Mouse (Mus musculus): ENCODE measurements around the gene Triml1. TPM values are rescaled to one million over a fixed set of nuclear protein-coding genes. Genes with fewer than 3 reads are reported as not detected.

The Triml1 gene
- not detected in 2 replicates for polyA plus RNA-seq (2015; fragmentation: Nextera tagmentation; extraction: Ambion mirVana)

DNA sequence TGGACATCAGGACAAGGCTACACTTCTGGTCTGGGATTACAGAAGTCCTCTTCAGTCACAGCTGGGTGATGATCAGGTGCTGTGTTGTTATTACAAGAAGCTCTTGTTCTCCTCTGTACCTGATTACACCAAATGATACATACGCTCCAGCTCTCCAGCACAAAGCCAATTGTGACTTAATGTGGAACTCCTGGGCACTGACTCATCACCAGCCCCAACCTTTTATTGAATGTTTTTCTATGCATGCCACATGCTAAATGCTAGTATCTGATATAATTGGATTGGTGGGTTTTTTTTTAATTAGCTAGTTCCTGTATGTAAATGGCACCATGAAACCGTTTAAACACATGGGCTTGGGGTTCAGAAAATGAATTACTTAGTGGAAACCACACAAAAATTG lies at the start of gene Triml1:
TSS of gene Triml1 (minus strand) at position 101 of the 400 bp plus-strand sequence.
- H3K4me2 ChIP-seq (ENCODE audit: low read depth, low read length), result no peak within 1 kb of the TSS
- no peaks in the 10 kb centered on the region for H3K9me3 ChIP-seq (replicated peaks; ENCODE audit: control insufficient read depth, low read length)
- H3K4me3 ChIP-seq (ENCODE audit: low read length), result no peak within 1 kb of the TSS
- ATAC-seq (replicated peaks; ENCODE audit: extremely low read depth, insufficient read depth, low FRiP score), result no peak
- no peak within 1 kb of the TSS for H3K27ac ChIP-seq (ENCODE audit: low read length)
- no peaks in the 10 kb centered on the region for H3K27me3 ChIP-seq (ENCODE audit: control insufficient read depth, insufficient read depth, low read length)
- no peaks in the 10 kb centered on the region for H3K36me3 ChIP-seq (ENCODE audit: control insufficient read depth, insufficient read depth)
- H3K4me1 ChIP-seq (ENCODE audit: control insufficient read depth, insufficient read depth, low read length), result no peaks in the 10 kb centered on the region
- H3K9ac ChIP-seq (ENCODE audit: low read length), result no peak within 1 kb of the TSS
- 73% methylated on average over 2 of the region's 2 CpGs for WGBS

DNA sequence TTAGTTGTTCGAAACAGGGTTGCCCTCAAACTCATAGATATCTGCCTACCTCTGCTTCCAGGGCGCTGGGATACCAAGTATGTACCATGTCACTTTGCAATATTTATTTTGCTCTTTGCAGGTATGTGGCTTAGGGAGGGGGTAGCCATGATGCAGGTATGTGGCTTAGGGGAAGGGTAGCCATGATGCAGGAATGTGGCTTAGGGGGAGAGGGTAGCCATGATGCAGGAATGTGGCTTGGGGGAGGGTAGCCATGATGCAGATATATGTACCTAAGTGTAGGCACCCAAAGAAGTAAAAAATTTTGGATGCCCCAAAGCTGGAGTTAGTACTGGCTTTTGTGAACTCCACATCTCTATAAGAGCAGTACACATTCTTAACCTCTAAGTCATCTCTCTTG lies 41.0 kb upstream of the Triml1 start:
- peaks cover 3% of the 10 kb centered on the region; the same call in 1 of the 2 replicates for H3K9me3 ChIP-seq (replicated peaks; ENCODE audit: control insufficient read depth, low read length)
- whole genome bisulfite sequencing, result 82% methylated on average over 2 of the region's 2 CpGs
- H3K4me2 ChIP-seq (ENCODE audit: low read depth, low read length), result no peak overlapping the region
- H3K4me3 ChIP-seq (ENCODE audit: low read length), result no peak overlapping the region
- H3K4me1 ChIP-seq (ENCODE audit: control insufficient read depth, insufficient read depth, low read length), result no peaks in the 10 kb centered on the region
- H3K27ac ChIP-seq (ENCODE audit: low read length), result no peak overlapping the region
- no peak for ATAC-seq (replicated peaks; ENCODE audit: extremely low read depth, insufficient read depth, low FRiP score)
- no peaks in the 10 kb centered on the region for H3K36me3 ChIP-seq (ENCODE audit: control insufficient read depth, insufficient read depth)
- H3K27me3 ChIP-seq (ENCODE audit: control insufficient read depth, insufficient read depth, low read length), result no peaks in the 10 kb centered on the region
- H3K9ac ChIP-seq (ENCODE audit: low read length), result no peak overlapping the region

DNA sequence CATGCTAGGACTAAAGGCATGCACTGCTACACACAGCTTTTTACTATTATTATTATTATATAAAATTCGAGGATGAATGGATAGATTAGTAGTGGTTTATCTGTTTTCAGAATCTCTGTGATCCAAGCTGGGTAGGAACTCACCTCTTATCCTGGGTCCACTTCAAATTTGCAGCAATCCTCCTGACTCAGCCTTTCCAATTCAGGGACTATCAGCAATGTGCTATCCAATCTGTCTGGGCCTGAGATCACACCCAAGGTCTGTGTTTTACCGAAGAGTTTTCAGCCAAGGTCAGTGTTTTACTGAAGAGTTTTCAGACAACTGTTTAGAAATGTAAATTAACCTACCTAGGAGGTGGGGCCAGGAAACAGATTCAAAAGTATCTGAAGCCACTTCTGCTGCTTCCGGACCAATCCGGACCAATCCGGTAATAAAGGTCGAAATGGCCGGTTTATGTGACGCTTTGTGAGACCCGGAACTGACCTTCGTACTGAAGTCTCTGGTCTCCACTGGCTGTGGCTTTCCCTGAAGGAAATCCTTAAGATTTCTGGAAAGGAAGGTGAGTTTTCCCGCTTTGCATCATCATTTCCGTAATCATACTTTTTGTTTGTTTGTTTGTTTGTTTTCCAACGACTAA lies 38.9 kb upstream of the Triml1 start, which contains the start of gene Triml2:
TSS of gene Triml2 (plus strand) at position 488 of the 637 bp plus-strand sequence.
- no peaks in the 10 kb centered on the region for H3K4me1 ChIP-seq (ENCODE audit: control insufficient read depth, insufficient read depth, low read length)
- ATAC-seq (replicated peaks; ENCODE audit: extremely low read depth, insufficient read depth, low FRiP score), result no peak
- 85% methylated on average over 13 of the region's 13 CpGs for WGBS
- no peak within 1 kb of the TSS for H3K4me2 ChIP-seq (ENCODE audit: low read depth, low read length)
- peaks cover 3% of the 10 kb centered on the region; the same call in 1 of the 2 replicates for H3K9me3 ChIP-seq (replicated peaks; ENCODE audit: control insufficient read depth, low read length)
- no peak within 1 kb of the TSS for H3K27ac ChIP-seq (ENCODE audit: low read length)
- no peaks in the 10 kb centered on the region for H3K27me3 ChIP-seq (ENCODE audit: control insufficient read depth, insufficient read depth, low read length)
- H3K9ac ChIP-seq (ENCODE audit: low read length), result no peak within 1 kb of the TSS
- H3K36me3 ChIP-seq (ENCODE audit: control insufficient read depth, insufficient read depth), result no peaks in the 10 kb centered on the region
- H3K4me3 ChIP-seq (ENCODE audit: low read length), result no peak within 1 kb of the TSS

- H3K9me3 ChIP-seq (replicated peaks; ENCODE audit: control insufficient read depth, low read length), result peaks cover 3% of the 10 kb centered on the region; the same call in 1 of the 2 replicates
- no peaks in the 10 kb centered on the region for H3K36me3 ChIP-seq (ENCODE audit: control insufficient read depth, insufficient read depth)
- no peak overlapping the region for H3K9ac ChIP-seq (ENCODE audit: low read length)
- H3K27ac ChIP-seq (ENCODE audit: low read length), result no peak overlapping the region
- H3K4me1 ChIP-seq (ENCODE audit: control insufficient read depth, insufficient read depth, low read length), result no peaks in the 10 kb centered on the region
- WGBS, result 17% methylated on average over 4 of the region's 4 CpGs
- no peaks in the 10 kb centered on the region for H3K27me3 ChIP-seq (ENCODE audit: control insufficient read depth, insufficient read depth, low read length)
- H3K4me3 ChIP-seq (ENCODE audit: low read length), result no peak overlapping the region
- peak; percentile 73 for ATAC-seq (replicated peaks; ENCODE audit: extremely low read depth, insufficient read depth, low FRiP score)
- H3K4me2 ChIP-seq (ENCODE audit: low read depth, low read length), result no peak overlapping the region
These were observed 37.9 kb upstream of the Triml1 start for GRCm38 (mm10) chr8:43179189-43179588.

GRCm38 (mm10) chr8:43178263-43178662 lies 37.0 kb upstream of the Triml1 start:
- Histone ChIP-seq H3K4me3 (ENCODE audit: low read length) (no peak overlapping the region), H3K4me2 (ENCODE audit: low read depth, low read length) (no peak overlapping the region), H3K27ac (ENCODE audit: low read length) (no peak overlapping the region), H3K9me3 (replicated peaks; ENCODE audit: control insufficient read depth, low read length) (peaks cover 3% of the 10 kb centered on the region; the same call in 1 of the 2 replicates), H3K4me1 (ENCODE audit: control insufficient read depth, insufficient read depth, low read length) (no peaks in the 10 kb centered on the region), H3K36me3 (ENCODE audit: control insufficient read depth, insufficient read depth) (no peaks in the 10 kb centered on the region), H3K27me3 (ENCODE audit: control insufficient read depth, insufficient read depth, low read length) (no peaks in the 10 kb centered on the region), H3K9ac (ENCODE audit: low read length) (no peak overlapping the region)
- no peak for ATAC-seq (replicated peaks; ENCODE audit: extremely low read depth, insufficient read depth, low FRiP score)
- WGBS, result 57% methylated on average over 3 of the region's 3 CpGs

DNA sequence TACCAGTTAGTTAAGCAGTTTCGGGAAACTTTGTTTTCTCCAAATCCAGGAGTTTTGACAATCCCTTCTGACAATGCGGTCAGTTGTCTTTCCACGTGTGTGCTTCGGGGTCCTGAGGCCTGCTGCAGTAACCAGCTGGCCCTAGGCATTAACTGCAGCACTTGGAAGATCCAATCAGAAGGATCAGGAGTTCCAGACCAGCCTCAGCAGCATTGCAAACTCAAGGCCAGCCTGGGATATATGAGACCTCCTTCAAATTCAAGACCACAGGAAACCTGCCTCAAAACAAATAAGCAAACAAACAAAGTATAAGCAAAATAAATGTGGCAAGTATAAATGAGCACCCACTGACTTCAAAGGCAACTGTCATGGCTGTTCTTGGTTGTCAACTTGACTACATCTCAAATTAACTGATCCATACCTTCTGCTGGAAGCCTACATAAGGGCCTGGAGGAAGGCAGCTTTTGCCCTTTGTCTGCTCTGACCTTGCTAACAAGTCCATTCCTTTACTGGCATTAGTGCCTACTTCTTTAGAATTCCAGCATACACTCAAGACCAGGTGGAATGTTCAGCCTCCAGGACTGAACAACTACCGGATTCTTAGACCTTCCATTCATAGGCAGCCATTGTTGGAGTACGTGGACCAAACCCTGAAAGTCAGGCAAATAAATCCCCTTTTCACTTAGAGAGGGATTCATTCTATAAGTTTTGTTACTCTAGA lies 35.6 kb upstream of the Triml1 start:
- H3K9ac ChIP-seq (ENCODE audit: low read length), result no peak overlapping the region
- no peak overlapping the region for H3K4me3 ChIP-seq (ENCODE audit: low read length)
- no peaks in the 10 kb centered on the region for H3K27me3 ChIP-seq (ENCODE audit: control insufficient read depth, insufficient read depth, low read length)
- 87% methylated on average over 6 of the region's 6 CpGs for WGBS
- H3K4me2 ChIP-seq (ENCODE audit: low read depth, low read length), result no peak overlapping the region
- peaks cover 3% of the 10 kb centered on the region; the same call in 1 of the 2 replicates for H3K9me3 ChIP-seq (replicated peaks; ENCODE audit: control insufficient read depth, low read length)
- ATAC-seq (replicated peaks; ENCODE audit: extremely low read depth, insufficient read depth, low FRiP score), result no peak
- no peak overlapping the region for H3K27ac ChIP-seq (ENCODE audit: low read length)
- no peaks in the 10 kb centered on the region for H3K4me1 ChIP-seq (ENCODE audit: control insufficient read depth, insufficient read depth, low read length)
- H3K36me3 ChIP-seq (ENCODE audit: control insufficient read depth, insufficient read depth), result no peaks in the 10 kb centered on the region

GRCm38 (mm10) chr8:43169249-43169755 lies 28.0 kb upstream of the Triml1 start:
- H3K9me3 ChIP-seq (replicated peaks; ENCODE audit: control insufficient read depth, low read length), result no peaks in the 10 kb centered on the region
- no peaks in the 10 kb centered on the region for H3K36me3 ChIP-seq (ENCODE audit: control insufficient read depth, insufficient read depth)
- no peak for ATAC-seq (replicated peaks; ENCODE audit: extremely low read depth, insufficient read depth, low FRiP score)
- no peak overlapping the region for H3K27ac ChIP-seq (ENCODE audit: low read length)
- no peaks in the 10 kb centered on the region for H3K27me3 ChIP-seq (ENCODE audit: control insufficient read depth, insufficient read depth, low read length)
- H3K4me1 ChIP-seq (ENCODE audit: control insufficient read depth, insufficient read depth, low read length), result no peaks in the 10 kb centered on the region
- H3K4me2 ChIP-seq (ENCODE audit: low read depth, low read length), result no peak overlapping the region
- no peak overlapping the region for H3K4me3 ChIP-seq (ENCODE audit: low read length)
- 73% methylated on average over 6 of the region's 6 CpGs for WGBS
- H3K9ac ChIP-seq (ENCODE audit: low read length), result no peak overlapping the region

DNA sequence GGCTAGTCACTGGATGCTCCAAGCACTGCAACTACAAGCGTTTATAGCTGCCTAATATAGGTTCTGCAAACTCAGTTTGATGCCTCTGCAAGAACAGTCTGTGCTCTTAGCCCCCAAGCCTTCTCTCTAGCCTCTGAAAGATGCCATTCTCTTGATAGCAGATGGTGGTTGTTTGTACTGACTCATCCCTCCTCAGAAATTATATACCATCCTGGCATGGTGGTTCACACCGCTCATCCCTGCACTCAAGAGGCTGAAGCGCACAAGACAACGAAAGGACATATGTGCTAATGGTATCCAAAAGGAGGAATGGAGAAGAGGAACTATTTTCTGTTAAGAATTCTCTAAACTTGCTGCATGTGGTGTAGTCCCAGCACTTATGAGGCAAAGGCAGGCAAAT lies 26.8 kb upstream of the Triml1 start:
- no peak for ATAC-seq (replicated peaks; ENCODE audit: extremely low read depth, insufficient read depth, low FRiP score)
- H3K9me3 ChIP-seq (replicated peaks; ENCODE audit: control insufficient read depth, low read length), result no peaks in the 10 kb centered on the region

DNA sequence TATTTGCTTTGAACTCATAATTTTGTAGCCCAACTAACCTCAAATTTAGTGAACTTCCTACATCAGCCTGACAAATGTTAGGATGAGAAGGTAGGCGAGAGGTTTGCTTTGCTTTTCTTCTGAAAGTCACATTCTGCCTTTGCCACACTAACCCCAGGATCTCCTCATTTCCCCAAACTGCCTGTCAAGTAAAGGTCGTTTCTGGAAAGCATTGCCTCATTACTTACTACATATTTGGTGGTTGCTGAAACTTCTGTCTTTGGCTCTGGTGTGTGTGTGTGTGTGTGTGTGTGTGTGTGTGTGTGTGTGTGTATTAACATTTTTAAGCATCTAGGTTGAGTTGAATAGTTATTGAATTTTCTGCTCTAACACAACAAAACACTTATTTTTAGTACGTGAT lies 23.2 kb upstream of the Triml1 start:
- H3K27ac ChIP-seq (ENCODE audit: low read length), result no peak overlapping the region
- H3K9ac ChIP-seq (ENCODE audit: low read length), result no peak overlapping the region
- ATAC-seq (replicated peaks; ENCODE audit: extremely low read depth, insufficient read depth, low FRiP score), result no peak
- 75% methylated on average over 3 of the region's 3 CpGs for WGBS
- no peaks in the 10 kb centered on the region for H3K36me3 ChIP-seq (ENCODE audit: control insufficient read depth, insufficient read depth)
- no peak overlapping the region for H3K4me3 ChIP-seq (ENCODE audit: low read length)
- no peak overlapping the region for H3K4me2 ChIP-seq (ENCODE audit: low read depth, low read length)
- no peaks in the 10 kb centered on the region for H3K9me3 ChIP-seq (replicated peaks; ENCODE audit: control insufficient read depth, low read length)
- H3K4me1 ChIP-seq (ENCODE audit: control insufficient read depth, insufficient read depth, low read length), result no peaks in the 10 kb centered on the region
- H3K27me3 ChIP-seq (ENCODE audit: control insufficient read depth, insufficient read depth, low read length), result no peaks in the 10 kb centered on the region

More for the DNA sequence above, 26.8 kb upstream of the Triml1 start:
- Histone ChIP-seq H3K27me3 (ENCODE audit: control insufficient read depth, insufficient read depth, low read length) (no peaks in the 10 kb centered on the region), H3K4me3 (ENCODE audit: low read length) (no peak overlapping the region), H3K4me1 (ENCODE audit: control insufficient read depth, insufficient read depth, low read length) (no peaks in the 10 kb centered on the region), H3K4me2 (ENCODE audit: low read depth, low read length) (no peak overlapping the region), H3K9ac (ENCODE audit: low read length) (no peak overlapping the region), H3K36me3 (ENCODE audit: control insufficient read depth, insufficient read depth) (no peaks in the 10 kb centered on the region), H3K27ac (ENCODE audit: low read length) (no peak overlapping the region)
- WGBS, result 82% methylated on average over 4 of the region's 4 CpGs
